Mouse (Mus musculus) splenic B cell, adult 2 months (primary cell): ENCODE measurements around the gene Phc3.
A peak's percentile ranks its signal among the peaks of the same experiment; 100 is the strongest.
"Not testable (repeated sequence)": the region's sequence is repeated elsewhere in the genome, so short reads cannot be mapped to it uniquely, and the experiment has no call there.

Experiments used
- DNase-seq: peaks from one replicate; pipeline ENCODE4 v3.0.0-alpha.2; 2011; ENCODE audit warnings: low read depth, low spot score
- H3K27me3 ChIP-seq: 2 replicates; pipeline ENCODE4 v1.6.1; 2012; ENCODE audit warnings: mild to moderate bottlenecking, low read length, moderate library complexity, mixed read lengths; ENCODE audit not compliant: control insufficient read depth, poor library complexity, insufficient read depth, severe bottlenecking
- H3K36me3 ChIP-seq: 2 replicates; pipeline ENCODE4 v1.6.1; 2012; ENCODE audit warnings: mild to moderate bottlenecking, low read length, moderate library complexity, mixed read lengths; ENCODE audit not compliant: control insufficient read depth, poor library complexity, insufficient read depth, severe bottlenecking

Gene Phc3

DNA sequence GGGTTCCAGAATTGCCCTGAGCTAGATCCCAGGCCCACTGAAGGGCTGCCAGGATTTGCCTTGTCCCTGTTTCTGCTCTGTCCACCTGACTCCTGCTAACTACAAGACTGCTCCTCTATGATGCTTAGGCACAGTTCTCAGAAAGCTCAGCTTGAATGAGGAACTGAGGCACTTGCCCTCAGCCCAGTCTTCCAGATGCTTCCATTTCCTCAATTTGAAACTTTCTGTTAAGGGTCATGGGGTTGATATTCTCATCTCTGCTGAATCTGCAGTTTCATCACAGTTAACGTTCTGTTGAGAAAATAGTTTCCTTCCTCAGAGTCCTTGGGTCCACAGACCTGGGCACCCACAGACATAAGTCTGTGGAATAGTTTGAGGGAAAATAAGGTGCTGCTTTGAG lies 104.6 kb downstream of the Phc3 start:
- H3K36me3 ChIP-seq = no peaks in the 10 kb centered on the region
- DNase-seq = peak; percentile 48
- no peaks in the 10 kb centered on the region for H3K27me3 ChIP-seq

DNA sequence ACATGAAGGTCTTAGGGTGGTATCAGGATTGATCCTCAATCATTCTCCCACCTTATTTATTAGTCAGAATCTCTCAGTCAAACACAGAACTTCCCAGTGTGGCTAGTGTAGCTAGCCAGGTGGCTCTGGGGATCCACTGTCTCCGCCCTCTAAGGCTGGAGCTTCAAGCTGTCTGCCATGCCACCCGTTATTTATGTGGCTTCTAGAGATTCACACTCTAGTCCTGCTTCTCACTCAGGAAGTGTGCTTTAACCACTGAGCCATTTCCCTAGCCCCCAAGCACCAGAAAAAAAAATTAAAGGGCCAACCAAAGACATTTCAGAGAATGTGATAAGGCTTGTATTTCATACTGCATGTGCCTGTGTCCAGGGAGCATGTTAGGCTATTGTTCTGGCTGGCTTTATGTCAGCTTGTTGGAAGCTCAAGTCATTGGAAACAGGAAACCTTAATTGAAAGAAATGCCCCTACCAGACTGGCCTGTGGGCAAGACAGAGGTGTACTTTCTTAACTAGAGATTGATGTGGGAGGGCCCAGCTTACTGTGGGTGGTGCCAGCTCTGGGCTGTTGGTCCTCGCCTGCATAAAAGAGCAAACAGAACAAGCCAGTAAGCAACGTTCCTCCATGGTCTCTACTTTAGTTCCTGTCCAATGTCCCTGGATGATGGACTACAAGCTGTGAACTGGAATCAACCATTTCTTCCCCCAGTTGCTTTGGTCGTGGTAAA lies 105.3 kb downstream of the Phc3 start:
- Histone ChIP-seq H3K27me3 (no peaks in the 10 kb centered on the region), H3K36me3 (no peaks in the 10 kb centered on the region)
- no peak for DNase-seq

DNA sequence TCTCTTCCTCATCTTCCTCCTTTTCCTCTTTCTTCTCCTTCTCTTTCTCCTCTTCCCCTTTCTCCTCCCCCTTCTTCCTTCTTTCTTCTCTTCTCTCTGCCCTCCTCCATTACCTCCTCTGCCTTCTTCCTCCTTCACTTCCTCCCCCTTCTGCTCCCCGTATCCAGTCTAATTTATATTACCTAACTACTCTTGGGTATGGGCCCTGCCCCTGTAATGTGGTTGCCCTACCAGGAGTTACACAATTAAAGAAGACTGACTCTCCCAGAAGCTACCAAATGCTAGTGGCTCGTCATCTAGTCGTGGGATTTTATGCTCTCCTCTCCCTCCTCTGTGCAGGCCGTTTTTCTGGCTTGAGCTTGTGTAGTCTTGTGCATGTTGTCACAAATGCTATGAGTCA lies 108.5 kb downstream of the Phc3 start:
- Histone ChIP-seq H3K36me3 (no peaks in the 10 kb centered on the region), H3K27me3 (no peaks in the 10 kb centered on the region)
- DNase-seq = no peak

DNA sequence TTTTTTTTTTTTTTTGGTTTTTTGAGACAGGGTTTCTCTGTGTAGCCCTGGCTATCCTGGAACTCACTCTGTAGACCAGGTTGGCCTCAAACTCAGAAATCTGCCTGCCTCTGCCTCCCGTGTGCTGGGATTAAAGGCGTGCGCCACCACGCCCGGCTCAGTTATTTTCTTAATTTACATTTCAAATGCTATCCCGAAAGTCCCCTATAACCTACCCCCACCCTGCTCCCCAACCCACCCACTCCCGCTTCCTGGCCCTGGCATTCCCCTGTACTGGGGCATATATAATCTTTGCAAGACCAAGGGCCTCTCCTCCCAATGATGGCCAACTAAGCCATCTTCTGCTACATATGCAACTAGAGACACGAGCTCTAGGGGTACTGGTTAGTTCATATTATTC lies 109.6 kb downstream of the Phc3 start:
- not testable (repeated sequence) for DNase-seq, H3K27me3 ChIP-seq, H3K36me3 ChIP-seq

DNA sequence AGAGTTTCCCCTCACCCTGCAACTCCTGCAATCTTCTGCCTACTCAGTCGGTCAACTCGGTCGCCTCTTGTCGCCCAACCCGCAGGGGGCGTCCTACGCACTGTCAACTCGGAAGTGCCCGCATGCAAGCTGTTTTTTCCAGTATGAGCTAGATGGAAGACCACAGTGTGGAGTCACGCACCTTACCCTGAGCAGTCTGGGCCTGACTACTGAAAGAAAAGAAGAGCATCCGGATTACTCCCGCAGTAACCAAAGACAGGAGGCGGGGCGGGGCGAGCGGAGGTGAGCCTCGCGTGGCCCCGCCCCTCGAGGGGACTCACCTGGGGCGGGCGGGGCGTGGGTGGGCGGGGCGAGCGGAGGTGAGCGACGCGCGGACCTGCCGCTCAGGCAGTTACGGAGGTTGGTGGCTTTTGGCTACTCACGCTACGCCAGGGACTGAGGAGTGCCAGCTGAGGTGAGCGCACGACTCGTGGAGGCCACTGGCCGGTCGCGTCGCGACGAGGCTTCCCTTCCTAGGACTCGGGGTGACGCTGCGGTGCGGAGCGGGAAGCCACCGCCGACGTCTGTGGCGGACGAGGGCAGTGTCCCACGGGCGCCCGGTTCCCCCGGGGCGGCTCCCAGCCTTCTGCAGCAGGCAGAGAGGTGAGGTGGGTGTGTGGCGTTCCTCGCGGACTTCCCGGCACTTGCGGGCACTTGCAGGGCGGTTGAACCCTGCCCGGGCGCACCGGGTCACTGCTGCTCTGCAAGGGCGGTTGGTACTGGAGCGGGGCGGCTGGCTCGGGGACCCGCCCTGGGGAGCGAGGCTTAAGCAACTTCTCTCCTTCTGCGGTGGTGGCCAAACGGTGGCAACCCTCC lies 113.4 kb downstream of the Phc3 start, which contains the start of gene Gpr160:
Gpr160 (plus strand) TSS at position 347 of the 855 bp plus-strand sequence.
- Histone ChIP-seq H3K36me3 (no peaks in the 10 kb centered on the region), H3K27me3 (no peaks in the 10 kb centered on the region)
- peak; percentile 77 for DNase-seq

DNA sequence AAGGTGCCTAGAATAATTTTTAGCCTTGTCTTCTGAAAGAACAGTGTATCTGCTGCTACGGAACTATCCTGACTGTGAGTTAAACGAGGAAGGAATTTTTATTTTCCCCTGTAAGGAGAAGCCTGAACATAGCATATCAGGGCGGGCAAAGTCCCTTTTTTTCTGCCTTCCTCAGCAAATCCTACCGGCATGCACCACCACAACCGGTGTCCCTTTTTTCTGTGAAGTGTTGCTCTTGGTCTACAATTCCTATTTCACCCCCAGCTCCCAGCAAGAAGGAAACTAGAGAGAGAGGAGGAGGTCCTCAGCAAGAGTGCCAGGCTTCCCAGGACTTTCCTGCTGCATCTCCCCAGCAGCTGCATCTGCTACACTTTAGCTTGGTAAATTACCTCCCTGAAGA lies 115.6 kb downstream of the Phc3 start:
- no peak for DNase-seq
- Histone ChIP-seq H3K27me3 (no peaks in the 10 kb centered on the region), H3K36me3 (no peaks in the 10 kb centered on the region)

DNA sequence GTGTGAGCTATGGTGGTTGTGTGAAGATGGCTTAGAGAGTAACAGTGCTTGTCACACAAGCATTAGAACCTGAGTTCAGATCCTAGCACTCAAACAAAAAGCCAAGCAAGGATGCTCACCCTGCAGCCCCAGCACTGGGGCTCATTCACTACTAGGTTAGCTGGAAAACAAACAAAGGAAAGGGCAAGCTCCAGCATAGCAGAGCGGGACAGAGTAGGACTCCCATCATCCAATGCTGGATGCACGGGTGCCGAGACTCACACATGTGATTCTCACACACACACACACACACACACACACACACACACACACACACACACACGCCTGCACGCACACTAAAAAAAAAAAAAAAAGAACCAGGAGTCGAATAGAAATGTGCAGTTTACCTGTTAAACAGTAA lies 117.8 kb downstream of the Phc3 start:
- DNase-seq = no peak
- H3K36me3 ChIP-seq = no peaks in the 10 kb centered on the region
- no peaks in the 10 kb centered on the region for H3K27me3 ChIP-seq
